Mouse (Mus musculus): ENCODE data around the gene Ano6.

GRCm38 (mm10) chr15:95752677-95753019, 38.0 kb upstream of the Ano6 start:
- no peak for TF ChIP-seq CTCF (IDR thresholded peaks at IDR 0.05; ENCODE audit: low read depth, low read length)
- no peak for TF ChIP-seq POLR2A (IDR thresholded peaks at IDR 0.05; ENCODE audit: borderline replicate concordance, low read depth, low read length)
